Mouse (Mus musculus): Measurements from ENCODE around the gene Oas3. TPM values are rescaled to one million over a fixed set of nuclear protein-coding genes. Genes with fewer than 3 reads are reported as not detected.
A peak's percentile ranks its signal among the peaks of the same experiment; 100 is the strongest.

Gene Oas3
- polyA plus RNA-seq, 1 experiment from 2014 or later: 0.22 TPM

GRCm38 (mm10) chr5:120712721-120713120, 64.7 kb downstream of the Oas3 start:
- no peak overlapping the region for H3K9ac ChIP-seq
- no peaks in the 10 kb centered on the region for H3K9me3 ChIP-seq (replicated peaks)
- H3K36me3 ChIP-seq: no peaks in the 10 kb centered on the region
- H3K27ac ChIP-seq: no peak overlapping the region
- ATAC-seq (ENCODE audit: low FRiP score): no peak
- WGBS: 60% methylated on average over 8 of the region's 8 CpGs
- no peak overlapping the region for H3K4me3 ChIP-seq
- H3K4me1 ChIP-seq: peaks cover 44% of the 10 kb centered on the region
- H3K27me3 ChIP-seq: peaks cover 77% of the 10 kb centered on the region
- H3K4me2 ChIP-seq (replicated peaks): no peak overlapping the region

DNA sequence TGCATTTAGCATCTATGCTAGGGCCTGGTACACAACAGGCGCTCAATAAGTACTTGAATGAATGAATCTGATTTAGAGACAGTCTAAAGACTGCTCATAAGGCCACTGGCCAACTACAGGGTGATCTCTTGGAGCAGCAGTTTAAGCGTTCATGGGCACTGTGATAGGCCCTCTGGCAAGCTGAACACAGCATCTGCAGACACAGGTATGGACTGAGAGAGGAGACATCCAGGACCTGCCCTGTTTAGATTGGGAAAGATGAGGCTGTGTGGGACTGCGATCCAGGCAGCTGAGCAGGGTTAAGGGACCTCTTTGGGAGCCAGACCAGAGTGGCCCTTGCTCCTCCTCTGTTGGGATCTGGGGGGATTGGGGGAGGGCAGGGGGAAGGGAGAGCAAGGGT, 65.6 kb downstream of the Oas3 start, which contains the start of gene Dtx1:
Gene Dtx1, minus strand, starts transcription at position 101 of the 400 bp plus-strand sequence.
- Histone ChIP-seq H3K27ac (peak within 1 kb of the TSS; percentile 79), H3K27me3 (peaks cover 78% of the 10 kb centered on the region), H3K9ac (peak within 1 kb of the TSS; percentile 82), H3K4me2 (replicated peaks) (peak within 1 kb of the TSS; percentile 90), H3K4me1 (peaks cover 47% of the 10 kb centered on the region), H3K4me3 (peak within 1 kb of the TSS; percentile 54), H3K9me3 (replicated peaks) (no peaks in the 10 kb centered on the region), H3K36me3 (no peaks in the 10 kb centered on the region)
- ATAC-seq (ENCODE audit: low FRiP score): no peak
- WGBS: 21% methylated on average over 3 of the region's 3 CpGs

DNA sequence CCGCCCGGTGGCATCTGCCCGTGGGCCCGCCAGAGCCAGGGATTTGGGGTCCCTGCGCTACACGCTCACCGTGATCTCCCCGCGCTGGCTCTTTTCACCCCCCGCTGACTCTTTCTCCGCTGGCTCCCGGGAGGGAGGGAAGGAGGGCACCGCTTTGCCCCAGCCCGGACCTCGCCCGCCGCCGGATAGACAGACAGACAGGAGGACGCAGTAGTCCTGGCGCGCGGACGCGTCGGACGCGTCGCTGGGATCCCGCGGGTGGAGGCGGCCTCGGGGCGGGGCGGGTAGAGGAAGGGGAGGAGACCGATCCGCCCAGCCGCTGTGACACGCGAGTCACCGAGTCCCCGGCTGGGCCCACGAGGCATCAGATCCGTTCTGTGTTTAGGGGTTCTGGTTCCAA, 66.0 kb downstream of the Oas3 start:
- Histone ChIP-seq H3K27ac (peak overlapping the region; percentile 79), H3K4me1 (peaks cover 51% of the 10 kb centered on the region), H3K4me2 (replicated peaks) (peak overlapping the region; percentile 90), H3K9ac (peak overlapping the region; percentile 82), H3K36me3 (no peaks in the 10 kb centered on the region), H3K27me3 (peaks cover 78% of the 10 kb centered on the region), H3K4me3 (peak overlapping the region; percentile 54), H3K9me3 (replicated peaks) (no peaks in the 10 kb centered on the region)
- ATAC-seq (ENCODE audit: low FRiP score): peak; percentile 4; the same call in 1 of the 2 replicates
- 2% methylated on average over 39 of the region's 43 CpGs for WGBS

DNA sequence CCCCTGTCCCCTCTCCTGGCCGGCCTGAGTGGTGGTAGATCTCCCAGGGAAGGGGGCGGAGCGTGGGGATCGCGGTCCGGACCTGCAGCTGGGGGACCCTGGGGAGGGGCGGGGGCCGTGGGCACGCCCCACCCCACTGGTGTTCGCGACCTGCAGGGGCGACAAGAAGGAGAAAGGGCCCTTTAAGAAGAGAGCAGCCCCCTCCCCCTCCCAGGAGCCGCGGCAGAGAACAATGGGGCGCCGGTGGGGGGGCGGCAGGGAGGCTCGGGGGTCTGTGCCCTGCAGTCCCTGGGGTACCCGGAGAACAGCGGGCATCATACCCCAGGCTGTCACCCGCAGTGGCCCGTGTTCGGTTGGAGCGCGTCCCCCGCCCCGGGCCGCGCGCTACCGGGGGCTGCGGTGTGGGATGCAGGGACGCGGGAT, 66.6 kb downstream of the Oas3 start:
- Histone ChIP-seq H3K4me3 (peak overlapping the region; percentile 54), H3K4me1 (peaks cover 55% of the 10 kb centered on the region), H3K4me2 (replicated peaks) (peak overlapping the region; percentile 90), H3K27me3 (peaks cover 78% of the 10 kb centered on the region), H3K36me3 (no peaks in the 10 kb centered on the region), H3K27ac (peak overlapping the region; percentile 79), H3K9ac (peak overlapping the region; percentile 82), H3K9me3 (replicated peaks) (no peaks in the 10 kb centered on the region)
- 3% methylated on average over 28 of the region's 34 CpGs for WGBS
- peak; percentile 50 for ATAC-seq (ENCODE audit: low FRiP score)

DNA sequence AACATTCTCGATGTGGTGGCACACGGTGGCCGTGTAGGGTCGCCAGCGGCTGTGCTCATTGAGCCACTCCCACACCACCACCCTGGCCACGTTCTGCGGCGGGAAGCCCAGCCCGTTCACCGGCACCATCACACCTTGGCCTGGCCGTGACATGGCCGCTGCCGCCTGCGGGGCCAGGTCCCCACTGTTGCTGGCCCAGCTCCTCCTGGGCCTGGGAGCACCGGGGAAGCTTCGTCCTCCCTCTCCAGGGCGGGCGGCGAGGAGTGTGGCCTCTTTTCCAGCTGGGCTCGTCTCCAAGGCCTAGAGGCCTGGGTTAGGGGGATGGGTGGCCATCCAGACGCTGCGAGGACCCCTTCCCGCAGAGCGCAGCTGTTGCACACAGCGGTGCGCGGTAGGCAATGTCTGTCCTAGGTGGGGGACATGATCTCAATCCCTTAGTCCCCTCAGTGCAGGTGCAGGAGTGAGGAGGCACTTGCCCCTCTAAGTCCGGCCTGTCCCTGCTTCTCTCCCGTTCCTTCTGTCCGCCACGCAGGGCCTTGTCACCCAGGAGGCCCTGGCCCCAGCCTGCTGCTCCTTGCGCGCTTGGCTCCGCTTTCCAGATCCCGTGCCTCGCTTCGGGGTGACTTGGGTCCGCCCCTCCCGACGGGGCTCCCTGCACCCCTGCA, 67.2 kb downstream of the Oas3 start:
- WGBS: 2% methylated on average over 40 of the region's 40 CpGs
- H3K9me3 ChIP-seq (replicated peaks): no peaks in the 10 kb centered on the region
- peak overlapping the region; percentile 82 for H3K9ac ChIP-seq
- no peaks in the 10 kb centered on the region for H3K36me3 ChIP-seq
- H3K27me3 ChIP-seq: peaks cover 78% of the 10 kb centered on the region
- peak overlapping the region; percentile 90 for H3K4me2 ChIP-seq (replicated peaks)
- peaks cover 55% of the 10 kb centered on the region for H3K4me1 ChIP-seq
- H3K27ac ChIP-seq: peak overlapping the region; percentile 79
- H3K4me3 ChIP-seq: peak overlapping the region; percentile 54
- peak; percentile 49 for ATAC-seq (ENCODE audit: low FRiP score)

DNA sequence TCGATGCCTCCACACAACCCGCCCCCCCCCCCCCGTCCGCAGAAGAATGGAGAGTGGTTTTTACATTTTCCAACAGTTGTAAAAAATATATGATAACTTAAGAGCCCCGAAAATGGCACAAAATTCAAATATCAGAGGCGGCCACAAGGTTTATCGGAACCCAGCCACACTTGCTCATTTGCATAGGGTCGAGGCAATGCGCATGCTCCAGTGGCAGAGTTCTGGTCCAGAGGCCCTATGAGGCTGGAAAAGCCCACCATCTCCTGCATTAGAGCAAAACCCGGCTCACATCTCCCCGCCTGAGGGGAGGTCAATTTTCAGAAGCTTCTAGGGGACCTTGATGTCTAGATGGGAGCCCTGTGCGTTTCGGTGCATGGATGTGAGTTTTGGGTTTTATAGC, 70.5 kb downstream of the Oas3 start:
- Histone ChIP-seq H3K36me3 (no peaks in the 10 kb centered on the region), H3K9me3 (replicated peaks) (no peaks in the 10 kb centered on the region), H3K9ac (peak overlapping the region; percentile 50), H3K27me3 (peaks cover 71% of the 10 kb centered on the region), H3K27ac (peak overlapping the region; percentile 40; the same call in 1 of the 2 replicates), H3K4me2 (replicated peaks) (peak overlapping the region; percentile 52), H3K4me3 (peak overlapping the region; percentile 22), H3K4me1 (peaks cover 63% of the 10 kb centered on the region)
- WGBS: 26% methylated on average over 13 of the region's 13 CpGs
- no peak for ATAC-seq (ENCODE audit: low FRiP score)

DNA sequence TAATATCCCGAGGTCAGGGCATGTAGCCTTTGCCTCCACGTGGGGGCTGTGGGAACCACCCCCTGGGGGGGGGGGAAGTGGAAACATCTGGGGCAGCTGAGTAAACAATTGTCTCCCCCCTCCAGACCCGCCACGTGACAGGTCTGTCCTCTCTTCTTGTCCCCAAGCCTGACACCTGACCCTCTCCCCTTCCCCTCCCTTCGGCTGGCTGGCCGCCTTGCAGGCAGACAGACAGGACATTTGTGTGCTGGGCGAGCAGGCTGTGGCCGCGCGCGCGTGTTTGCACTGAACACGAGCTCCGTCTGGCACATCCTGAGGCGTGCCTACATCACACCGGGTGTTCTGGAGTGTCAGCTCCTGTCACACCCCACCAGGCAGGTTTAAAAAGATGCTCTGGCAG, 70.9 kb downstream of the Oas3 start:
- Histone ChIP-seq H3K4me3 (peak overlapping the region; percentile 22), H3K36me3 (no peaks in the 10 kb centered on the region), H3K27ac (peak overlapping the region; percentile 40; the same call in 1 of the 2 replicates), H3K27me3 (peaks cover 67% of the 10 kb centered on the region), H3K9ac (peak overlapping the region; percentile 50), H3K4me2 (replicated peaks) (peak overlapping the region; percentile 52), H3K4me1 (peaks cover 59% of the 10 kb centered on the region), H3K9me3 (replicated peaks) (no peaks in the 10 kb centered on the region)
- 2% methylated on average over 16 of the region's 16 CpGs for WGBS
- ATAC-seq (ENCODE audit: low FRiP score): no peak

GRCm38 (mm10) chr5:120704421-120704820, 73.0 kb downstream of the Oas3 start:
- Histone ChIP-seq H3K4me1 (peaks cover 52% of the 10 kb centered on the region), H3K9ac (no peak overlapping the region)

DNA sequence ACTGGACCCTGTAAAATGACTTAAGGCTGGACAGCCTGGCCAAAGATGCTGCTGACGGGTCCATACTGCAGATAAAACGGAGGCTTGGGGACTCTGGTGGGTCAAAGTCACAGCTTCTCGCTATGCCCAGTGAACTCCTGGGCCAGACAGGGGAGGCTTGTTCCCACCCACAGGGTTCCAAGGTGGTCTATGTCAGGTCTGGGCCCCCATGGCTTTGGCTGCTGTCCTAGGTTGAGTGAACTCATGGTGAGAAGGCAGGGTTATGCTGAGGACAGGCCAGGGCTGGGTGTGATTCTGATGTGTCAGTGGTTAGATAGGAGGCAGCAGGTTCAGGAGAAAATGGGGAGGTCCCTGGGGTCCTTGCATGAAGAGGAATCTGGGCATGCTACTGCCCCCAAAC, 73.8 kb downstream of the Oas3 start:
- Histone ChIP-seq H3K9ac (no peak overlapping the region), H3K4me3 (no peak overlapping the region), H3K4me1 (peaks cover 52% of the 10 kb centered on the region), H3K36me3 (no peaks in the 10 kb centered on the region), H3K27me3 (peaks cover 56% of the 10 kb centered on the region), H3K27ac (no peak overlapping the region), H3K9me3 (replicated peaks) (no peaks in the 10 kb centered on the region), H3K4me2 (replicated peaks) (no peak overlapping the region)
- ATAC-seq (ENCODE audit: low FRiP score): no peak
- WGBS: 89% methylated on average over 3 of the region's 3 CpGs

More at GRCm38 (mm10) chr5:120704421-120704820, 73.0 kb downstream of the Oas3 start:
- Histone ChIP-seq H3K36me3 (no peaks in the 10 kb centered on the region), H3K9me3 (replicated peaks) (no peaks in the 10 kb centered on the region), H3K4me3 (no peak overlapping the region), H3K27me3 (peaks cover 63% of the 10 kb centered on the region), H3K27ac (no peak overlapping the region), H3K4me2 (replicated peaks) (no peak overlapping the region)
- WGBS: 48% methylated on average over 6 of the region's 6 CpGs
- ATAC-seq (ENCODE audit: low FRiP score): no peak

Other genes starting within 250 kb of the Oas3 start
- 18.4 and 19.2 TPM in 2 replicates for gene Tpcn1, start 189.0 kb downstream of the Oas3 start, polyA plus RNA-seq (2016; fragmentation: Nextera tagmentation; extraction: Ambion mirVana)
- 1.9 and 2.5 TPM in 2 replicates for gene Iqcd, start 188.6 kb downstream of the Oas3 start, polyA plus RNA-seq (2016; fragmentation: Nextera tagmentation; extraction: Ambion mirVana)
- 16.8 and 19.2 TPM in 2 replicates for gene Rita1, start 165.1 kb downstream of the Oas3 start, polyA plus RNA-seq (2016; fragmentation: Nextera tagmentation; extraction: Ambion mirVana)
- 53.2 and 53.6 TPM in 2 replicates for gene Ddx54, start 164.9 kb downstream of the Oas3 start, polyA plus RNA-seq (2016; fragmentation: Nextera tagmentation; extraction: Ambion mirVana)
- gene Cfap73, start 143.4 kb downstream of the Oas3 start, polyA plus RNA-seq (2016; fragmentation: Nextera tagmentation; extraction: Ambion mirVana): 0.56 and 0.77 TPM in 2 replicates
- 0.06 and 0.38 TPM in 2 replicates for gene Rasal1, start 128.8 kb downstream of the Oas3 start, polyA plus RNA-seq (2016; fragmentation: Nextera tagmentation; extraction: Ambion mirVana)
- 23.0 and 25.6 TPM in 2 replicates for gene Dtx1, start 65.7 kb downstream of the Oas3 start, polyA plus RNA-seq (2016; fragmentation: Nextera tagmentation; extraction: Ambion mirVana)
- 0.30 TPM in 1 of 2 replicates, not detected in the other for gene Oas2, start 27.8 kb downstream of the Oas3 start, polyA plus RNA-seq (2016; fragmentation: Nextera tagmentation; extraction: Ambion mirVana)
- gene Oas1e, start 17.9 kb upstream of the Oas3 start, polyA plus RNA-seq (2016; fragmentation: Nextera tagmentation; extraction: Ambion mirVana): 0.26 and 0.36 TPM in 2 replicates
- gene Oas1c, start 34.9 kb upstream of the Oas3 start, polyA plus RNA-seq (2016; fragmentation: Nextera tagmentation; extraction: Ambion mirVana): 0.42 and 0.62 TPM in 2 replicates
- gene Oas1f, start 69.7 kb upstream of the Oas3 start, polyA plus RNA-seq (2016; fragmentation: Nextera tagmentation; extraction: Ambion mirVana): not detected in 2 replicates
- not detected in 2 replicates for gene Oas1h, start 83.8 kb upstream of the Oas3 start, polyA plus RNA-seq (2016; fragmentation: Nextera tagmentation; extraction: Ambion mirVana)
- gene Oas1g, start 110.0 kb upstream of the Oas3 start, polyA plus RNA-seq (2016; fragmentation: Nextera tagmentation; extraction: Ambion mirVana): not detected in 2 replicates
- gene Oas1a, start 129.9 kb upstream of the Oas3 start, polyA plus RNA-seq (2016; fragmentation: Nextera tagmentation; extraction: Ambion mirVana): 0.96 and 1.2 TPM in 2 replicates
- not detected in 2 replicates for gene Oas1d, start 136.9 kb upstream of the Oas3 start, polyA plus RNA-seq (2016; fragmentation: Nextera tagmentation; extraction: Ambion mirVana)
- 6.7 and 8.8 TPM in 2 replicates for gene Rph3a, start 232.4 kb upstream of the Oas3 start, polyA plus RNA-seq (2016; fragmentation: Nextera tagmentation; extraction: Ambion mirVana)